Mouse (Mus musculus) R1 (cell line): ENCODE results near the gene Col2a1.

Source experiments
- DNase-seq: peaks from one replicate; pipeline ENCODE4 v3.0.0-alpha.2; 2018; ENCODE audit warnings: low read depth, low spot score

Gene Col2a1

DNA sequence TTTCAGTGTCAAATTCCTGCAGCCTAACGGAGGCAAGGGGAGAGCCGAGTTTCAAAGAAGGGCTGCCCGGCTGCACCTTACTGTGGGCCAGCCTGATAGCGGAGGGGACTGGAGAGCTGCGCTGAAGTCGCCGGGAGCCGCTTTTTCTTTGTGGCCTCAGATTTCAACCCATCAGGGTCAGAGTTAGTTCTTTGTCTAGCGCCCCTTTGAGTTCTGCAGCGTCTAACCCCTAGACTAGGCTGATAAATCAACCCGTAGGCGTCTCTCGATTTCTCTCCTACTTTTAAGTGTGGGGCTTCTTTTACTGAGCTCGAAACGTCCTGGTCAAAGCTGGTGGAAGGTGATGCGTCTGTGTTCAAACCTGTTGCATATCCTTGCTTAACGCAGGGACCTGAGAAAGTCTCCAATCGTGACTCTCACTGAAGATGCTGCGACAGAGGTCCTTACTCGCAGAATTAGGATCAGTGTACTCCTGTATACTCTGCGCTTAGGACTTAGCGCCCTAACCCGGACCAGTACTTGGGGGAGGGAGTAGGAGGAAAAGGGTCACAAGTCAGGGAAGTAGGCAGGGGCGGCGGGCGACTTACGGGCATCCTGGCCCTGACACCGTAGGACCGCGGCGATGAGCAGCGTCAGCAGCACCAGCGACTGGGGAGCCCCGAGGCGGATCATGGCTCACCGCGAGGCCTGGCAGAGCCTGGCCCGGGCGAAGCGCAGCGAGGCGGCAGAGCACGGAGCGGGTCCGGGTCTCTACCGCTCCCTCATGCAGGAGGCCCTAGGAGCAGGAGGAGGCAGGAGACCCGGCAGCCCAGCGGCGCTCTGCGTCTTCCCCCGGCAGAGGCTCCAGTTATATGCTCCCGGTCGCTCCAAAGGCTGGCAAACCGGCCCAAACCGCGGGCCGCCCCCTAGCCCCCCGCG lies at the start of gene Col2a1:
Gene Col2a1, minus strand, starts transcription at position 874 of the 918 bp plus-strand sequence.
- peak; percentile 50 for DNase-seq

DNA sequence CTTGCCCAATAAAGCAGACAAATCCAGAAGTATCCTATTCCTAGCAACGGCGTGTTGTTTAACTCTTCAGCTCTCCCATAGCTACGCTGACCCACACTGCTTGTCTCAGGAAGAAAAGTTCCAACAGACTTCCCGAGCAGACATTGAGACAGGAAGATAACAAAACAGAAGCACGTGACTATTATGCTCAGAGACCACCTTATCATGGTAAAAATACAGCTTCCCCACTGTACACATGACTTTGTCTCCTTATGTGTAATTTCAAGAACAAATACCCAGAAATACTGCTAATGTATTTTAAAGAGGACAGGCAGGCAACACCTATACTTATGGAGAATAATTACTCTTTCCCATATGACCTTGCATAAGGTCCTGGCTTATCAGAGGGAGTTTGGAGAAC lies 47.2 kb upstream of the Col2a1 start:
- no peak for DNase-seq

DNA sequence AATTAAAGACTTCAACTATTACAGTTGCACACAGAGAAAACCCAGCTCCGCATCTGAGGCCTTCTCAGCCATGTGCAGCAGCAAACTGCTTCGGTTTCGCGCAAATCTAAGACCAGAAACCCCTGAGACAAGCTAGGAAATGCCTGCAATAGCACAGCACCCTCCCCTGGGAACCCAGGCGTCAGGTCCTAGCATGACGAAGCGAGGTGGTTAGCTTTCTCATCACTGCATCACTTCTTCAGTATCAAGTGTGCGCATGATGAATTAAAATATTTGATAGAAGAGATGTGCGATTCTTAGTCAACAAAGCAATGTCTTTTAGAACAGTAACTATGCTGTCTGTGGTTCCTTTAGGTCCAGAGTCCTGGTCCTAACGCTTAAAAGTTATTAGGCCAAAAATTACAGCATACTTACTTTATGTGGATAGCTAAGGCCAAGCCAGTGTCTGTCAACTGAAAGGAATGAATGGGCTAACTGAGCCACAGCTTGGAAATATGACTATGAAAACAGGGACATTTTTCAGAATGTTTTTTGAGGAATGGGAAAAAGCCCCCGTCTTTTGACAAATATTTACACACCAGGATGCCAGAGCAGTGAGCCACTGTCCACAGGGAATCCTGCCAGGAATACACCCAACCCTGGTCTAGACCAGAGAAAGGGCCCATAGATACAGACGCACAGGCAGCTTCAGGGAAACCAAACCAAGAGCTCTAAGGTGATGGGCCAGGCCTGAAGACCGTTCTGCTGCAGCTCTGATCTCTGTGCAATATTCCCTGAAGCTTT lies 44.6 kb upstream of the Col2a1 start:
- no peak for DNase-seq

DNA sequence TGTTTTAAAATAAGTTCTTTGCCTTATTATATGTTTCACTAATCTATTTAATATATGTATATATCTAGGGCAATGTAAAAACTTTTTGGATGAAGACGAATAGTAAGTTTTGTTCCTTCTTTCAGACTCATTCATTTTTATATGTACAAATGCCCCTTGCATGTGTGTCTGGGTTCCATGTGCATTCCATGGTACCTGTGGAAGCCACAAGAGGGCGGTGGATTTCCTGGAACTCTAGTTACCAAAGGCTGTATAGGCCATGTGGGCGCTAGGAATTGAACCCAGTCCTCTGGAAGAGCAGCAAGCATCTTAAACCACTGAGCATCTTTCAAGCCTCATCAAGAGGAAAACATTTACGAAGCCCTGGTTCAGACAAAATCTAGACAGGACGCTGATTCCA lies 39.9 kb upstream of the Col2a1 start:
- peak; percentile 47 for DNase-seq

DNA sequence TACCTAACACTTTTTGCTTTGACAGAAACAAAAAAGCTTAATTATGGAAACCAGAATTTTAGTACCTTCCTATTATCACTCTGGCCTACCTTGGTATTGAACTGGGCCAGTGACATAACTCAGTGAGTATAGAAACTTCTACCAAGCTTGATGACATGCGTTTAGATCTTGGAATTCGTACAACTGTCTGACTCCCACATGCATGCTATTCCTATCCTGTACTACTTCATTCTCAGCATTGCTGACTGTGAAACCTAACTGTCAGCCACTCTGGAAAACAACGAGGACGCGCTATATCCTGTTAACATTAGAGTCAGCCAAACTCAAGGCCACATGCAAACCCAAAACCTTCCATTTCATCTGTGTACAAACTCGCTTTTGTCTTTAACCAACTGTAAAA lies 39.5 kb upstream of the Col2a1 start:
- DNase-seq = no peak

DNA sequence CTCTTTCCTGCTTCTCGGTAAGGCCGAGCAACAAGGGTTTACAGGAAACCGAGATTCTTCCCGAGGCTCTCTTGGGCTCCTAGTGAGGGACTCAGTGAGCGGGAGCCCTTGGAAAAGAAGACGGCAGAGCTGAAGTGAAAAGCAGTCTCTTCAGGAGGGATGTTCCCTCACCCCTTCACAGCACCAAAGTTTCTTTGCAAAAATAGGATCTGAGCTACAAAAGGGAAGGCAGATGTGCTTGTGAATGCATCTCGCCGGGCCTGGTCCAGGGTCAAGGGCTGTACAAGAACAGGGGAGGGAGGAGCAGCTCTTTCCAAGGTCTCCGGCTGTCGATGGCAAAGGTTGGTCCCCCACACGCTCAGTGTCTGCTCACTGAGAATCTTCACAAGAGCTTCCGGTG lies 38.0 kb upstream of the Col2a1 start:
- no peak for DNase-seq

DNA sequence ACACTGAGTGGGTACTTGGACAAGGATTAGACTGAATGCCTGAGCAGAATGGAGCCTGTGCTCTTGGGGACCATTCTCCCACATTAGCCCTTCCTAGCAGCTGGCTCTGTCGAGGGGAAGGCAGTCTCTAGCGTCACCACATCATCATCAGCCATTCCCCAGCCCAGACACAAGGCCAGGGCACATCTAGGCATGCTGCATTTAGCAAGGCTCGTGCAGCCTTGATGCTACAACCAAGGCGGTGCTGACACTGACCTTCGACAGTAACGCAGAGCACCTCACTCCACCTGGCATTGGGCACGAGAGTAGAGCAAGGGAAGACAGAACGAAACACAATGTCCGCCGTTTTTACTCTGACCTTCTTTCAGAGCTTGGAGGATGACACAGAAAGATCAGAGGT lies 35.2 kb upstream of the Col2a1 start:
- DNase-seq = no peak

DNA sequence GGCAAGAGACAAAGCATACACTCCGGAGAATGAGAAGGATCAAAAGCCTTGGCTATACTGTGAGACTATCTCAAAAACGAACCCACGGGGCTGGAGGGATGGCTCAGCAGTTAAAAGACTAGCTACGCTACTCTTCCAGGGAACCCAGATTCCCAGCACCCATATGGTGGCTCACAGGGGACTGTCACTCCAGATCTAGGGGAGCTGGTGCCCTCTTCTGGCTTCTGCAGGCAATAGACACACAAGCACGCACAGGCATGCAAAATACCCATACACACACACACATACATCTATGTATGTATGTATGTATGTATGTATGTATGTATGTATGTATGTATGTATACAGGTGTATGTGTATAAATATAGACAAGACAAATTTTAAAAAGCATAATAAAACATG lies 32.1 kb upstream of the Col2a1 start:
- peak; percentile 64 for DNase-seq

DNA sequence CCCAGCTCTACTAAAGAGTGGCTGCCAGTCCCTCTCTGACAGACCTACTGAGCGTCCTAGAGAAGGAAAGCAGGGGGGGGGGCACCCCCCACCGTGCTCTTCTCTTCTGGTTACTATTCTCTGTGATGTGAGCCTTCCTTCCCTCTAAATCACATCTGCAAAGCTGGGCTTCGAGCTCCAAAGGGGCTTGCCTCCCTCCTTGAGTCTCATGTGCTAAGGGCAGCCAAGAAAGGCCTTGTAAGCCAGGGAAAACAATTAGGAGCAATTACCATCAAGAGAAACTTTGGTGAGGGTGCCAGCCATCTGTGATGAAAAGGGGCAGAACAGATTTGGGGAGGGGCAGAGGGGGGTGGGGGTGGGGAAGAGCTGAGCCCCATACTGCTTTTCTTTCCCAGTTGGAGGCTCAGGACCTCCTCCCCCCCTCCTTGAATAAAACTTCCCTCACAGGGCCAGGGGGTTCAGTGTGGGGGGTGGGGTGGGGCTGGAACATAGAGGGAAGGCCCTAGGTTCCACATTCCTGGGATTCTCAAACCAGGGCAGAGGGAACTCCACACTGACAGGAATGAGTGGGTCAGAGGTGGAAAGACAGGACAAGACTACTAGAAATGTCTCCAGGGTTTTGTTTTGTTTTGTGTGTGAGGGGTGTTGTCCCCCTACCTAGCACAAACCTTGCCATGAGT lies 30.7 kb upstream of the Col2a1 start:
- peak; percentile 83 for DNase-seq

DNA sequence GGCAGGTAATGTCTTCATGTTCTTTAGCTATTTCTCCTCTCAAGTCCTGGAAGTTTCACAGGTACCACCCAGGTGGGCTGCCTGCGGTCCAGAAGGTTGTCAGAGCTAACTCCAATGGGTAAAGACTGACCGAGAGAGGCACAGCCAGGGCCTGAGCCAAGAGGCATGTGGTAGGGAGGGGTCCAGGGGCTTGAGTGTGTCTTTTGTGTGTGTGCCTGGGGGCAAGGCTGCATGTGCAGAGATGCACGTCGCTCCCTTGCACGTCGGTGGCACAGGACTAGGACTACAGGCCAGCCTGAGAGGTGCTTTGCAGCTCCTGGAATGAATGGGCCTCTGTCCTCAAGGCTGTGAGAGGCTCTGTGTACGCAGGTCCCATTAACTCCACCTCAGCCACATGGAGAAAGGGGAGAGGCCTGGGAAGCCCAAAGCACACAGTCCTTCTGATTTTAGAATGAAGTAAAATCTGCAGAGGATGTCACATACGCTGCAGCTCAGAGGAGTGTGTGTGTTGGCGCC lies 28.8 kb upstream of the Col2a1 start:
- no peak for DNase-seq

DNA sequence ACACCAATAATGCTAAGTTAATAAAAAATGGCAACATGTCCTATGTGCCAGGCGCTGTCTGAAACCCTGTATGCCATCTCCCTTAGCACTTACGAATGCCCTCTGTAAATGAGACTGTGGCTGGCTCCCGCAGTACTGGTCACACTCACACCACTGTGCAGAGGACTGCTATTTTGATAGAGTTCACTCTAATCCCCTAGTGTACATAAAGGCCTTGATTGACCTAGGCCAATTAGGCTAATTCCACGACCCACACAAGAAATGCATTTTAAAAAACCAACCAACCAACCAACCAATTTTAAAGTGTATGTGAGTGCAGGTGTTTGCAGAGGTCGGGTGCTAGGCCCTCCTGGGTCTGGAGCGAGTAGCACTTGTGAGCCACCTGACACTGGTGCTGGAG lies 25.3 kb upstream of the Col2a1 start:
- no peak for DNase-seq

DNA sequence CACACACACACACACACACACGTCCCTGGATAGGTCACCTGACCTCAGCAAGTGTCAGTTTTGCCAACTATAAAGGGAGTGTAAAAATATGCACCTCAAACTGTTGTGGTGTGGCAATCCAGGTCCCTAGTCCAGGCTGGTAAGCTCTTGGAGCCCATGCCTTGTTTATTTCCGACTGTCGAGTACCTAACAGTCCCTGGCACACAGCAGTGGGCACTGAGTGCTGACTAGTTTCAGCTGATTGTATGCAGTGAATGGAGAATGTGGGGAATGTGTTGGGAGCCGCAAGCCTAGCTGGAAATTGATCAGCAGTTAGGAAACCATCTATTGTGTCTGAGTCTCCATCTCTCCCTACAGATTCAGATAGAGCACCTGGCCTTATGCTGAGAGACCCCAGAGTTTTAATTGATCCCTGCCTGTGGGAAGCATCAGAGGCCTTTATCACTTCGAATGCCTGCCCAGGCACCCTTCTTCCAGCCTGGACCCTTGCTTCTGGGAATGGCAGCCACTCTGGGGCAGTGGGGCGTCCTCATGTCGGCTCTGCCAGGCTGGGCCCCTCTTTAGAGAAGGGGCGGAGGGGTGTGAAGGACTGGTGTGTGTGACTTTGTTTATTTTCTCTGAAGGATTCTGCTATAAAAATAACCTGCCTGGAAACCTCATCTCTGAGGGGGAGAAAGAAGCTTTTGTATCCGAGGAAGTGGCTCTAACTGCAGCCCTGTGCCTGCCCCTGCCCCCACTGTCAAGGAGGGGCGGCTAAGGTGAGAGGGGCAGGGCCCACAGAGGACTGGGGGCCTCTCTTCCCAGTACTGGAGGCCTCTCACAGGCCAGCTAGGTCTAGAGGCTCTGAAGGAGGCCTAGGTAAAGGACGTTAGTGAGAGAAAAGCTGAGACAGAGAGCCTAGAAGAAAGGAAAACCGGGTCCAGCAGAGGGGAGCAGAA lies 22.7 kb upstream of the Col2a1 start:
- DNase-seq = no peak

DNA sequence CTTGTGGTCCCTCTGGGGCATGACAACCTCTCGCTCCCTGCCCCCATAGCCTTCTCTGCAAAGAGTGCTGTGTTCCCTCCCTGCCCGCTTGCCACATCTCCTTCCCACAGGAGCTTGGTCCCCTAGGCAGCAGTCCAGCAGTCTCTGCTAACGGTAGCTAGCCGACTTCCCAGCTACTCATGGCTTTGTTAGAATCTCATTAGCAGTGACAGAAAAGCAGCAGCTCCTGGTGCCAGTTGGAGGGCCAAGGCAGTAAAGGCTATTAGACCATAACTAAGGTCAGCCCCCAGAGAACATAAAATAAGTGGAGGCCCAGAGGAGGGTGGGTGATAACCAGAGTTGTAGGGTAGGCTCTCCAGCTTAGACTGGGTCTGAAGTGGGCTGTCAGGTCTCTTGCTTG lies 21.1 kb upstream of the Col2a1 start:
- no peak for DNase-seq

DNA sequence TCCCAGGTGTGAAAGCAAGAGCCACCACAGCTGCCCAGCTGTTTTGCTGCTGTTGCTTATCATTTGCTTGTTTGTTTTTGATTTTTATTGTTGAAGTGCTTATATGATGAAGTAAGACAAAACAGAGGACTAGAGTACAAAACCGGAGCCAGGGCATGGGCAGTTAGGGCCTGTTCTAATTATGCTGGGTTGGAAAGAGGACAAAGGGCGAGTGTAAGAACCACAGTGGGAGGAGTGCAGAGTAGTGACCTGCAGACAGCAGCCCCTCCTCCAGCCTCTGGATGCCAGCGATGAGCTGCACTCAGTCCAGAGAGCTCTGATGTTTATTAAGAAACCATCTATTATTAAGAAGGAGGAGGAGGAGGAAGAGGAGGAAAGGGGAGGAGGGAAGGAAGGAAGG lies 18.6 kb upstream of the Col2a1 start:
- no peak for DNase-seq

DNA sequence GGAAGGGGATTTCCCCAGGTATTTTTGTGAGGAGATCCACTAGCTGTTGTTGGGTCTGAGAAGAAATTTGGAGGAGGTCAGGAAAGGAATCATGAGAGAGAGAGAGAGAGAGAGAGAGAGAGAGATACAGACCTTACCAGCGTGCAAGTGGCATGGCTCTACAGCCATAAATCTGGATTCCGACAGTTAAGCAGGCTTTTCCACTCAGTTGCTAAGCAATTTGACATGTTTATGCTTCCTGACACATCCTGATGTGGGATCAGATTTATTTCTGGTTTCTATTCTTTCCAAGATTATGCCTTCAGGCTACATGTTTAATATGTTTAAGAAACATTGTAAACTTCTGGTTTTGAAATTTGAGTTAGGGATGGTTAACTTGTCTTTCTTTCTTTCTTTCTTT lies 17.4 kb upstream of the Col2a1 start:
- no peak for DNase-seq

DNA sequence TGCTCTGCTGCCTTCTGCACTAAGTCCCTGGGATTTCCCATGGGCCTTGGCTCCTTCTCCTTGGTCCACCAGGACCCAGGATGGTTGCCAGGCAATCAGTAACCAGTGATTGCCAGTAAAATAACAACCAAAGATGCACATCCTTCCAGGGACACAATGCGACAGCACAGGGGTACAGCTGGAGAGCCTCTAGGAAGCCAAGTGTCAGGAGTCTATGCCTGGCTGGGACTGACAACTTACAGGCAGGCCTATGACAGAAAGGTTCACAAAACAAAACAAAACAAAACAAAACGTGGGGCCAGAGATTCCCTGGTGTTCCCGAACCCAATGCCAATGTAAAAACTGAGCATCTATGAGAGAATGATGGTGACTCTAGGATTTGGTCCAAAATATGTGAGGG lies 14.6 kb upstream of the Col2a1 start:
- no peak for DNase-seq

DNA sequence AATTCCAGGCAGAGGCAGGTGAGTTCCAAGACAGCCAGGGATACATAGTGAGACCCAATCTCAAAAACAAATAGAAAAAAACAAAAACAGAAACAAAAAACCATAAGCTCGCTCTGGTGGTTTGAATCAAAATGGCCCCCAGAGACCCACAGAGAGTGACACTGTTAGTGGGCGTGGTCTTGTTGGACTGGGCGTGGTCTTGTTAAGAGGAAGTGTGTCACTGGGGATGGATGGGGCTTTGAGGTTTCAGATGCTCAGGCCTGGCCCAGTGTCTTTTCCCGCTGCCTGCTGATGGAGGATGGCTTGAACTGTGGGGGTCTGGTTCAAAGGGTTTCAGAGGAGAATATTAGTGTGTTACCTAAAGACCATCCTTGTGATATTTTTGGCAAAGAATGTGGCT lies 13.4 kb upstream of the Col2a1 start:
- DNase-seq = peak; percentile 93

DNA sequence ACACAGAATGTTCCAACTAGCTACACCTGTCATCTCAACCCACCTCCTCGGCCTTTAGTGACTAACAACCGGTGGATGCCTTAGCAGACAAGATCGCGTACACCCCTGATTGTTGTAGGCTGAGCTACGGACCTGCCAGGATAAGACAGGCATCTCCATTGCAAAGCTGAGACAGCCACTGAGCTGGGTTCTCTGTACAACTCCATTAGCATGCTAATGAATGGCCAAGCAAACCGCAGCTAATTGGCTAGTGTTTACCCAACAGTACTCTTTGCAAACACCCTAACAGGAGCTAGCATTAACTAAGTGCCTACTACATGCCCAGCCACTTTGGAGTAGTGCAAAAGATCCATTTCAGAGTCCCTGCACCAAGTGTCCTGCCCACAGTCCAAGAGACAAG lies 8.3 kb upstream of the Col2a1 start:
- no peak for DNase-seq

DNA sequence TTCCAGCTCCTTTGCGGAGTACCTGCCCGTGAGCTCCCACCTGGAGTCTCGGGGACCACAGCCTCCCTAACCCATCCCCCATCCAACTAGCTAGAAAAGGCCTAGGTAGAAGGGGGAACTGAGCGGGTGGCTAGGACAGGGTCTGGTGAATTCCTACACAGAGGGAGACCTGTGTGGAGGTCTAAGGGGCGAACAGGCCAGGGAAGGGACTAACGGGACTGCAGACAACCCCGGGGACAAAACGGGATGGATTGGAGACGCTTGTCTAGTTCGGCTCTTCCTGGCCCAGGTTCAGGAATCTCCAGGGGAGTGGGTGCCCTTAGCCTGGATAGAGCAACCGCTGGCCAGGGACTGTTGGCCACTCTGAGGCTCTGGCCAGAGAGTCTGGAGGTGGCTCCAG lies 686 bp upstream of the Col2a1 start:
- DNase-seq = no peak

DNA sequence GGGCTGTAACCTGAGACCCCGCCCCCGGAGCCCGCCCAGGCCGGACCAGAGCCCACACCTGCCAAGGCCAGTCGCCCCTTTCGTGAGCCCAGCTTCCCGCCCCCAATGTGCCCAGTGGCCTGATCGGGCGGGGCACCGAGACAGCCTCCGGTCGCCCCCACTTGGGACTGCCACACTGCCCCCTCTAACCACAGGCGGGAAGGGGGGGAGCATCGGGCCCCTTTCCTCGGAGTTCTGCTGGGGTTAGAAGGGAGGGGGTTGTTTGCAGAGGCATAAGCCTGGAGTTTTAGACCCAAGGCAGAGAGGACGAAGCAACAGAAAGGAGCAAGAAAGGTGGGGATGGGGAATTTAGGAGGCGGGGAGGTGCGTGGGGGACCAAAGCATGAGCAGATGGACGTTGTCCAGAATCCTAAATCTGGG lies 255 bp upstream of the Col2a1 start:
- no peak for DNase-seq
